Mouse (Mus musculus): ENCODE measurements around the gene Gm28372. TPM values are rescaled to one million over a fixed set of nuclear protein-coding genes. Genes with fewer than 3 reads are reported as not detected.

The Gm28372 gene
- polyA plus RNA-seq, 1 experiment from 2014 or later = 0.35 TPM

GRCm38 (mm10) chr2:130454748-130455370 is 49.8 kb downstream of the Gm28372 start:
- Histone ChIP-seq H3K36me3 (replicated peaks; ENCODE audit: control insufficient read depth, insufficient read depth) (no peaks in the 10 kb centered on the region), H3K9ac (no peak overlapping the region), H3K4me1 (replicated peaks; ENCODE audit: control insufficient read depth, insufficient read depth, low read length) (peaks cover 29% of the 10 kb centered on the region), H3K9me3 (ENCODE audit: control insufficient read depth, low read length) (no peaks in the 10 kb centered on the region), H3K27me3 (ENCODE audit: control insufficient read depth, insufficient read depth, low read length) (no peaks in the 10 kb centered on the region), H3K4me2 (replicated peaks) (no peak overlapping the region), H3K27ac (no peak overlapping the region), H3K4me3 (replicated peaks; ENCODE audit: low read length) (no peak overlapping the region)
- WGBS = 61% methylated on average over 6 of the region's 6 CpGs
- DNase-seq (ENCODE audit: low spot score) = no peak
- ATAC-seq (ENCODE audit: low FRiP score) = no peak

Other genes starting within 250 kb of the Gm28372 start
- gene Snrpb, start 225.8 kb upstream of the Gm28372 start, polyA plus RNA-seq (2014; fragmentation: Nextera tagmentation; extraction: Ambion mirVana) = 296 and 309 TPM in 2 replicates
- gene Tmc2, start 210.0 kb upstream of the Gm28372 start, polyA plus RNA-seq (2014; fragmentation: Nextera tagmentation; extraction: Ambion mirVana) = not detected in 2 replicates
- gene Nop56, start 130.8 kb upstream of the Gm28372 start, polyA plus RNA-seq (2014; fragmentation: Nextera tagmentation; extraction: Ambion mirVana) = 220 and 244 TPM in 2 replicates
- gene Idh3b, start 120.7 kb upstream of the Gm28372 start, polyA plus RNA-seq (2014; fragmentation: Nextera tagmentation; extraction: Ambion mirVana) = 184 and 194 TPM in 2 replicates
- 4.4 and 4.5 TPM in 2 replicates for gene Ebf4, start 110.1 kb upstream of the Gm28372 start, polyA plus RNA-seq (2014; fragmentation: Nextera tagmentation; extraction: Ambion mirVana)
- 22.8 and 23.8 TPM in 2 replicates for gene Cpxm1, start 7.7 kb upstream of the Gm28372 start, polyA plus RNA-seq (2014; fragmentation: Nextera tagmentation; extraction: Ambion mirVana)
- gene 1700020A23Rik, start within 50 bp of the Gm28372 start, polyA plus RNA-seq (2014; fragmentation: Nextera tagmentation; extraction: Ambion mirVana) = 0.72 TPM in 1 of 2 replicates, not detected in the other
- not detected in 2 replicates for gene Tmem239, start 1.2 kb downstream of the Gm28372 start, polyA plus RNA-seq (2014; fragmentation: Nextera tagmentation; extraction: Ambion mirVana)
- gene Vps16, start 19.1 kb downstream of the Gm28372 start, polyA plus RNA-seq (2014; fragmentation: Nextera tagmentation; extraction: Ambion mirVana) = 75.9 and 91.3 TPM in 2 replicates
- 9.0 and 11.3 TPM in 2 replicates for gene Pced1a, start 19.5 kb downstream of the Gm28372 start, polyA plus RNA-seq (2014; fragmentation: Nextera tagmentation; extraction: Ambion mirVana)
- 158 and 171 TPM in 2 replicates for gene Ptpra, start 45.0 kb downstream of the Gm28372 start, polyA plus RNA-seq (2014; fragmentation: Nextera tagmentation; extraction: Ambion mirVana)
- gene Mrps26, start 158.5 kb downstream of the Gm28372 start, polyA plus RNA-seq (2014; fragmentation: Nextera tagmentation; extraction: Ambion mirVana) = 96.8 and 107 TPM in 2 replicates
- gene Oxt, start 170.9 kb downstream of the Gm28372 start, polyA plus RNA-seq (2014; fragmentation: Nextera tagmentation; extraction: Ambion mirVana) = 0.87 TPM in 1 of 2 replicates, not detected in the other
- gene Avp, start 177.3 kb downstream of the Gm28372 start, polyA plus RNA-seq (2014; fragmentation: Nextera tagmentation; extraction: Ambion mirVana) = not detected in 2 replicates
- 11.5 and 12.8 TPM in 2 replicates for gene Fastkd5, start 224.8 kb downstream of the Gm28372 start, polyA plus RNA-seq (2014; fragmentation: Nextera tagmentation; extraction: Ambion mirVana)
- gene Ubox5, start 224.8 kb downstream of the Gm28372 start, polyA plus RNA-seq (2014; fragmentation: Nextera tagmentation; extraction: Ambion mirVana) = 9.7 and 12.6 TPM in 2 replicates
- 5.3 and 5.7 TPM in 2 replicates for gene Lzts3, start 237.6 kb downstream of the Gm28372 start, polyA plus RNA-seq (2014; fragmentation: Nextera tagmentation; extraction: Ambion mirVana)

Measured in hindbrain, embryonic 14.5 days (tissue).